Comparison of ENCODE assay signal across 24 mouse cellular contexts in the genomic region with DNA sequence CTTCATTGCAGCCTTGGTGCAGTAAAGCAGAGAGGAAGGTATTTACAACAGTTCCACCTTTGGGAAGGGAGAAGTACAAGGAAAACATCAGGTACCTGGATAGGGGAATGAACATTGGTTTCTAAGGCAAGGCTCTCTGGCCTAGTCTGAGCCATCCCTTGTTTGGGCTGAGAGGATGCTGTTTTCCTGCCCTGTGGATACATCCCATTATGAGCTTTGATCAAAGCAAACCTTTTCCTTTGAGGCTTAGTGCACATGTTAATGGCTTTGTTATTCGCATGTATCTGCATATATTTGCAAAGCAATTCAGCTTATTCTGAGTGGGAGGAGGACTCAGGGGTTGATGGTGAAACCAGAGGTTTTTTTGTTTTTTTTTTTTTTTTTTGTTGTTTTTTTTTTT.
"Had no signal": no experiment of that assay in that cellular context is flagged by ENCODE, and none has a peak within 500 bp of the region (broad histone marks: within the 10 kb centered on the region; RNA-seq: fewer than 3 reads in every experiment).

No protein-coding gene starts in this region.

- DNase-seq: gastrocnemius, postnatal 14 days; gastrocnemius, postnatal 36 days; heart, adult 18-20 months; heart, postnatal 10 days; heart, postnatal 4 days; kidney, adult 18-20 months; kidney, adult 8-10 months; kidney, postnatal 10 days; kidney, postnatal 25 days; kidney, postnatal 4 days; liver had no signal

- ATAC-seq: hindbrain, embryonic 16.5 days; inflammation-experienced regulatory T-cells, adult 6 months; intestine, embryonic 15.5 days; intestine, postnatal 0 days had no signal

- H3K9me3 ChIP-seq: heart, embryonic 10.5 days; heart, embryonic 12.5 days; hindbrain, embryonic 10.5 days; hindbrain, embryonic 12.5 days; intestine, embryonic 15.5 days; limb, embryonic 10.5 days; limb, embryonic 12.5 days had no signal

- H3K27me3 ChIP-seq: heart, embryonic 12.5 days; hindbrain, embryonic 12.5 days; intestine, embryonic 15.5 days; limb, embryonic 12.5 days had no signal

- H3K4me1 ChIP-seq: heart, embryonic 10.5 days; heart, embryonic 12.5 days; hindbrain, embryonic 10.5 days; hindbrain, embryonic 12.5 days; intestine, embryonic 15.5 days; limb, embryonic 10.5 days; limb, embryonic 12.5 days had no signal

- H3K4me2 ChIP-seq: heart, embryonic 12.5 days; hindbrain, embryonic 12.5 days; hindbrain, embryonic 14.5 days; intestine, embryonic 15.5 days; limb, embryonic 12.5 days had no signal

- H3K36me3 ChIP-seq: heart, embryonic 10.5 days; heart, embryonic 12.5 days; hindbrain, embryonic 10.5 days; hindbrain, embryonic 12.5 days; intestine, embryonic 15.5 days; limb, embryonic 10.5 days; limb, embryonic 12.5 days had no signal

- H3K4me3 ChIP-seq: heart, embryonic 10.5 days; heart, embryonic 12.5 days; hindbrain, embryonic 10.5 days; hindbrain, embryonic 12.5 days; intestine, embryonic 15.5 days; layer of hippocampus, adult 2 months; left cerebral cortex, adult 2 months; limb, embryonic 10.5 days; limb, embryonic 12.5 days had no signal

- H3K9ac ChIP-seq: heart, embryonic 12.5 days; hindbrain, embryonic 12.5 days; hindbrain, embryonic 14.5 days; intestine, embryonic 15.5 days; limb, embryonic 12.5 days had no signal

- H3K27ac ChIP-seq: heart, embryonic 10.5 days; hindbrain, embryonic 10.5 days; hindbrain, embryonic 12.5 days; hindbrain, embryonic 14.5 days; intestine, embryonic 15.5 days; layer of hippocampus, adult 2 months; left cerebral cortex, adult 2 months; limb, embryonic 10.5 days; limb, embryonic 12.5 days had no signal
